Mouse (Mus musculus) liver, embryonic 13.5 days (tissue): ENCODE results near the gene Ndufs8. TPM values are rescaled to one million over a fixed set of nuclear protein-coding genes. Genes with fewer than 3 reads are reported as not detected.

Experiments used
- ATAC-seq: fragments of 200-750 bp; cut with Nextera tagmentation; 2 replicates; pipeline ENCODE4 v1.8.0; 2017; ENCODE audit warnings: low read depth, mild to moderate bottlenecking, moderate number of reproducible peaks, moderate library complexity
- DNase-seq: peaks from one replicate; pipeline ENCODE4 v3.0.0; 2022
- H3K27ac ChIP-seq: fragments of 300-500 bp; sonication (generic); 2 replicates; pipeline ENCODE4 v1.5.1; 2015; ENCODE audit warnings: moderate library complexity, mild to moderate bottlenecking, inconsistent platforms
- H3K27me3 ChIP-seq: fragments of 300-500 bp; sonication (generic); 2 replicates; pipeline ENCODE4 v1.6.1; 2015; ENCODE audit warnings: mild to moderate bottlenecking, inconsistent platforms
- H3K36me3 ChIP-seq: fragments of 300-500 bp; sonication (generic); 2 replicates; pipeline ENCODE4 v1.6.1; 2015; ENCODE audit warnings: mild to moderate bottlenecking, inconsistent platforms
- H3K4me1 ChIP-seq: fragments of 300-500 bp; sonication (generic); replicated peaks from 2 replicates; pipeline ENCODE4 v1.6.1; 2015; ENCODE audit warnings: inconsistent platforms
- H3K4me2 ChIP-seq: fragments of 300-500 bp; sonication (generic); 2 replicates; pipeline ENCODE4 v1.6.1; 2015; ENCODE audit warnings: inconsistent platforms, mild to moderate bottlenecking, moderate library complexity
- H3K4me3 ChIP-seq: fragments of 300-500 bp; sonication (generic); replicated peaks from 2 replicates; pipeline ENCODE4 v1.5.1; 2015; ENCODE audit warnings: mild to moderate bottlenecking, inconsistent platforms
- H3K9ac ChIP-seq: fragments of 300-500 bp; sonication (generic); 2 replicates; pipeline ENCODE4 v1.6.1; 2015; ENCODE audit warnings: mild to moderate bottlenecking, inconsistent platforms
- H3K9me3 ChIP-seq: fragments of 300-500 bp; sonication (generic); replicated peaks from 2 replicates; pipeline ENCODE4 v1.6.1; 2016; ENCODE audit warnings: inconsistent platforms
- WGBS: fragments of 180-500 bp; shearing (Covaris S2); methylation state at CpG from one replicate; pipeline ENCODE4 v1.1.7; 2015; ENCODE audit not compliant: insufficient replicate concordance; 5-methylcytosine and 5-hydroxymethylcytosine counted together
- polyA plus RNA-seq: library from polyadenylated mRNA; unstranded; fragments of >200 nt; fragmentation: Nextera tagmentation; extraction: Ambion mirVana; gene quantifications from 2 replicates; pipeline ENCODE4 v1.2.1, GENCODE M21; 2015

Ndufs8 gene
- polyA plus RNA-seq, 1 experiment from 2014 or later: 217 TPM

DNA sequence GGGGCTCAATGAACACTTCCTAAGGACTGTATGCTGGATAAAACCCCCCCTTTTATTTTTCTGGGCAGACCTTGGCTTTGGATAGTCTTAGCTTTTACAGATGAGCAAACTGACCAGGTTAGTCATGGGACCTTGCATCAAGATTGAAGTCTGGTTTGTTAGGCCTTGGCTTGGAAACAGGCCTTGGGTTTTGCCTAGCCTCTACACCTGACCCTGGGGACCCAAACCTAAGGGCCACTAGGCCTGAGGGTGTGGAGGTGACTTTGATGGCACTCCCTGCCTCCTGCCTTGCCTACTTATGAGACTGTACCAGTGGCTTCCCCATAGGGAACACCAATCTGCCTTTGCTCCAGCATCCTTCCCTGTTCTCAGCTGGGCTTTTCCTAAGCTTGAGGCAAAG lies 7.4 kb upstream of the Ndufs8 start:
- DNase-seq (no peak), ATAC-seq (no peak)
- H3K27me3 ChIP-seq: no peaks in the 10 kb centered on the region
- no peaks in the 10 kb centered on the region for H3K9me3 ChIP-seq
- no peak overlapping the region for H3K4me2 ChIP-seq
- H3K4me1 ChIP-seq: peaks cover 21% of the 10 kb centered on the region
- H3K4me3 ChIP-seq: no peak overlapping the region
- no peak overlapping the region for H3K27ac ChIP-seq
- no peak overlapping the region for H3K9ac ChIP-seq
- H3K36me3 ChIP-seq: no peaks in the 10 kb centered on the region

DNA sequence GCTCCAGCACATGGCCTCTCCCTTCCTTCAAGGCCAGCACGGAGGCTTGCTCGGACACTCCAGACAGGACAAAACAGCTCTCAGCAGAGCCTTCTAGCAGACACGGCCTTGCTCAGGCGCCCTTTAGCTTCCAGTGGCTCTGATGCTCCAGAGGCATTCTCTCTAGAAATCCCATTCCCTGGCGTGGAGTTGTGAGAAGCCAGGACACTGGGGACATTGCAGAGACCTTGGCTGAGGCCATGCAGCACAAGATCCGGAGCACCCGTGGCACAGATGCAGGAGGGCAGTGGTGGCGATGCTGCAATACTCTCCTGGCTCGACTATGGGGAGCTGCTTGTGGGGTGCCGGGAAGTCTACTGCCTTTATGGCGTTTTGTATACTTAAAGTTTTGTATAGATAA lies 4.2 kb upstream of the Ndufs8 start:
- H3K36me3 ChIP-seq: no peaks in the 10 kb centered on the region
- no peak for ATAC-seq
- H3K4me2 ChIP-seq: no peak overlapping the region
- H3K9me3 ChIP-seq: no peaks in the 10 kb centered on the region
- H3K4me3 ChIP-seq: no peak overlapping the region
- H3K9ac ChIP-seq: no peak overlapping the region
- no peak for DNase-seq
- peaks cover 24% of the 10 kb centered on the region for H3K4me1 ChIP-seq
- H3K27ac ChIP-seq: no peak overlapping the region
- 74% methylated on average over 11 of the region's 11 CpGs for WGBS
- H3K27me3 ChIP-seq: no peaks in the 10 kb centered on the region

DNA sequence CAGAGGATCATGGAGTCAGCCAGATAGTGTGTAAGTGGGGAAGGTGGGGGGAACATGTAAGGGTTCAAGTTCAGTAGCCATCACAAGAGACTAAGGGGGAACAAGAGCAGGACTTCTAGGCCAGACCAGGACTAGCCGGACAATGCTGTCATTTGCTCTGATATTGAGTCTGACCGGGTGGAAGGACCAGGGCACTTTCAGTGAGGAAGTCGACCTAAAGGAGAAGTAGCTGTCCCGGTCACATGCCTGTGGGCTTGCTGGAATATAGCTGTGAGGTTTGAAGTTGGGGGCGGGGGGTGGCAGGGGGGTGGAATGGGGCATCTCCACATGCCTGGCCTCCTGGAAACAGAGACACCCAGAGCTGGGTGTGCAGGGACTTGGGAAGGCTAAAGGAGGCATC lies 2.0 kb upstream of the Ndufs8 start:
- 44% methylated on average over 5 of the region's 5 CpGs for WGBS
- Histone ChIP-seq H3K4me3 (peak overlapping the region; percentile 73; the same call in 1 of the 2 replicates), H3K9ac (no peak overlapping the region), H3K4me1 (peaks cover 38% of the 10 kb centered on the region), H3K4me2 (0 out of 2 replicates have a peak overlapping the region, but pooled peaks have one; percentile 81), H3K36me3 (peaks cover 20% of the 10 kb centered on the region), H3K27ac (peak overlapping the region; percentile 76; the same call in 1 of the 2 replicates), H3K27me3 (no peaks in the 10 kb centered on the region), H3K9me3 (no peaks in the 10 kb centered on the region)
- no peak for DNase-seq
- ATAC-seq: no peak

DNA sequence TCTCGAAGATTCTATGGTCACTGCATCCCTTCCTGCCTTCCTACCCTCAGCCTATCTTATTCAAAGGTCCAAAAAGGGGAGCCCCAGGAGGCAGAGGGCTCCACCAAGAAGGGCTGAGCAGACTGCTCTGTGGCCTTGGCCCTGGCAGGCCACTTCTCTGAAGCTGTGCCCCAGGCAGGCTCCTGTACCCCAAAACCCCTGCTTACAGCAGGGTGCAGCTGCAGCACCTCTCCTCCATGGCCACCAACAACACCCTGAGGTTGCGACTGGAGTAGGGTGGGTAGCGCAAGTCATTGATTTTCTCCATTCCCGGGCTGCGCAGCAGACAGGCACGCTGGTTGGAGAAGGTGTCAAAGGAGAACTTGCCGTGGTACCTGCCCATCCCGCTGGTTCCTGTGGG lies 1.1 kb upstream of the Ndufs8 start:
- DNase-seq (no peak), ATAC-seq (no peak)
- Histone ChIP-seq H3K27ac (peak overlapping the region; percentile 76), H3K36me3 (peaks cover 29% of the 10 kb centered on the region), H3K4me2 (peak overlapping the region; percentile 81), H3K4me3 (peak overlapping the region; percentile 73), H3K9ac (peak overlapping the region; percentile 79), H3K9me3 (no peaks in the 10 kb centered on the region), H3K27me3 (no peaks in the 10 kb centered on the region), H3K4me1 (peaks cover 38% of the 10 kb centered on the region)
- WGBS: 72% methylated on average over 8 of the region's 8 CpGs

DNA sequence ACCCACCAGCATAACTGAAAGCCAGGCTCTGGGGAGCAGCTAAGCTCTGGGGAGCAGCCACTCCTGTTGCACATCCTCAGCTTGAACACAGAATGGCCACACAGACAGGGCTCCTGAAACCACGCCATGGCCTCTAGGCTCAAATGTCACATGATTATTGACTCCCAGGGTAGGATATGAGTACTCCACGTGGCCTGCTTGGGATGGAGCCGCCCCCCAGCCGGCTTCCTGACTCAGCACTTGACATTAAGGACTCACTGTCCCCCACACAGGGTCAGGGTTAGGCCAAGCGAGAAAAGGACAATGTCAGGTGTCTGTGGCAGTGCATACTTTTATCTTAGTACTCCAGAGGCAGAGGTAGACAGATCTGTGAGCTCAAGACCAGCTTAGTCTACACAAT lies 2.4 kb downstream of the Ndufs8 start:
- Histone ChIP-seq H3K9ac (no peak overlapping the region), H3K4me2 (no peak overlapping the region), H3K27ac (no peak overlapping the region), H3K27me3 (no peaks in the 10 kb centered on the region), H3K36me3 (peaks cover 39% of the 10 kb centered on the region), H3K9me3 (no peaks in the 10 kb centered on the region), H3K4me3 (no peak overlapping the region), H3K4me1 (peaks cover 73% of the 10 kb centered on the region)
- ATAC-seq (no peak), DNase-seq (no peak)
- WGBS: 65% methylated on average over 5 of the region's 5 CpGs

DNA sequence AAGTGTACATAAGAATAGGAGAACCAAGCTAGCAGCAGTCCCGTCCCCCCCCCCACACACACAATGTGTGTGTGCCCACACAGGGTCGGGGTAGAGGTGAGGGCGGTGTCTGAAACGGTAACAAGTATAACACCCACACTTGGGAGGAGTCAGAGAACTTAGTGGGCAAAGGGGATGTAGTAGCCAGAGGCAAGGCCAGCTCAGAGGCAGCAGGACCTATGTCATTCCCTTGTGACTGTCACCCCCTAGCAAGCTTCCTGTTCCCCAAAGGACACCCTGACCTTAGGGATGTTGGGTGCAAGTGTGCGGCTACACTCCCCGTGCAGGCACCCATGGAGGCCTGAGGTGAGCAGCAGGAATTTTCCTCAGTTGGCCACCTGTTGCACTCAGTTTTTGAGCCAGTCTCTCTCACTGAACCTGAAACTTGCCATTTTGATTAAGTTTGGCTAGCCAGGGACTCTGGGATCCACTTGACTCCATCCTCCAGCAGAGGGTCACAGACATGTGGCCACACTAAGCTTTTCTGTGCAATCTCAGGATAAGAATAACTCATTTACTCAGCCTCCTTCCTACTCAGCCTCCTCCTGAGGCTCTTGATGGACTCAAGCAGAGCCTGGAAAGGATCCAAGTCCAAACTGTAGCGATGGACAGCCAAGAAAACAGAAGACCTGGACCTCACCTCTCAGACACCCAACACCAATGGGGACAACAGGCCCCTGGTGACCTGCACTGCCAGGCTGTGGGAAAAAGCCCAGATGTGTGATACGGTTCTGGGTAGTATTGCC lies 4.5 kb downstream of the Ndufs8 start:
- Histone ChIP-seq H3K4me2 (peak overlapping the region; percentile 95), H3K36me3 (peaks cover 54% of the 10 kb centered on the region), H3K27ac (peak overlapping the region; percentile 82), H3K9ac (peak overlapping the region; percentile 80), H3K9me3 (no peaks in the 10 kb centered on the region), H3K4me1 (peaks cover 73% of the 10 kb centered on the region), H3K4me3 (peak overlapping the region; percentile 71), H3K27me3 (no peaks in the 10 kb centered on the region)
- WGBS: 61% methylated on average over 8 of the region's 8 CpGs
- no peak for ATAC-seq
- no peak for DNase-seq

DNA sequence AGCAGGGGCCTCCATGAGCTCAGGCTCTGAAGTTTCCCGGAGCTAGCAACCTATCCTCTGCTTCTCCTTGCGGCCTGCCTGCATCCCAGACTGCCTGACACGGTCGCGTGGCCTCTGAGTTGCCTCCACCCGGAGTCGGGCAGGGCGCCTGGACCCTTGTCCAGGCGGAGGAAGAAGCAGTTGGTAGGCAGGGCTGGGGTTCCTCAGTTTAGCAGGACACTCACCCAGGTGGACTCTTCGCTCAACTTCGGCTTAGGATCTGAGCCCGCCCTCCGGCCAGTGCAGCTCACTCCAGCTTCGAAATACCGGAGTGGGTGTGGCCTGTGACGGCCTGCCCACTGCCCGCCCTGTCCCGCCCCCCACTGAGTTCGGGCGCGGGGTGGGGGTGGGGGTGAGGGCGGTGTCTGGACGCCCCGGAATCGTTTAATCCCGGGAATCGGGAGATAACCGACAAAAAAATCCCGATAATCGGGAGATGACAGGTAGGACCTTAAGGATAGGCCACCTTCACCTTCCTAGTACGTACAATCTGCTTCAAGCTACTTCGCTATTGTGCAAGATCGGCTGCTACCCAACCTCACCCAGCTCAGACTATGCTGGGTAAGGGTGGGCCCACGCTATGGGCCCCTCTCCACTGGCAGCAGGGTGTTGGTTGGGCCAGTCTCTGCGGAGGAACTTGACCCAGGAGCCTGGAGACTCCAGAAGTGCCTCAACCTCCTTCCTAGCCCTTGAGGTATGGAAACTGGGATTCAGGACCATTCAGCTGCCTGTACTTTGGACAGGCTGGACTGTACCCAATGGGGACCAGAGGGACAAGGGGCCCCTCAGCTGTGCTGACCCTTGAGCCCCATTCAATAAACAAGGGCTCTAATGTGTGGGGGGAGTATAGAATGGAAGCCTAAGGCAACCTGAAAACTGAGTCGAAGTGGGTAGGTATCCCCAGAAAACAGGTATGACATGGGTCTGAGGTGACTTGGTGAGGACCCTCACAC lies 5.5 kb downstream of the Ndufs8 start, which contains the start of gene Tcirg1:
Tcirg1 (minus strand) TSS at position 339 of the 992 bp plus-strand sequence.
- no peaks in the 10 kb centered on the region for H3K9me3 ChIP-seq
- peak; percentile 82 for ATAC-seq
- peak; percentile 74 for DNase-seq
- peak within 1 kb of the TSS; percentile 80 for H3K9ac ChIP-seq
- H3K4me3 ChIP-seq: peak within 1 kb of the TSS; percentile 71
- H3K27ac ChIP-seq: peak within 1 kb of the TSS; percentile 85
- peak within 1 kb of the TSS; percentile 95 for H3K4me2 ChIP-seq
- H3K36me3 ChIP-seq: peaks cover 64% of the 10 kb centered on the region
- no peaks in the 10 kb centered on the region for H3K27me3 ChIP-seq
- WGBS: 4% methylated on average over 36 of the region's 36 CpGs
- H3K4me1 ChIP-seq: peaks cover 76% of the 10 kb centered on the region

DNA sequence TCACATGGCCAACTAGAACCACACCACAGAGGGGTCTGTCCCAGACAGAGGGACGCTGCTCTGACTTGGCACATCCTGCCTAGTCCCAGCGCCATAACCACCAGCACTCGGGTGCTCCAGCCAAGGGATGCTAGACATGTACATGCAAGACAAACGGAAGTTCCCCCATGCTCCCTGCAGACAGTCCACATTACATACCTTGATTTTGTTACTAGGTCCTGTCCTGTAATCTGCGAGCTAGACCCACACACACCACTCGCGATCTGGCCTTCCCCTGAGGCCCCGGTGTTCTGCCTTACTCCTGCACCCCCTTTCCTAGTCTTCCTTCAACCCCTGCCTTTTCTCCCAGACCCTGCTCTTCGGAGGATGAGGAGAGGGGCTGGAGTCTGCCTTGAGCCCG lies 6.2 kb downstream of the Ndufs8 start:
- 6% methylated on average over 10 of the region's 10 CpGs for WGBS
- H3K36me3 ChIP-seq: peaks cover 69% of the 10 kb centered on the region

DNA sequence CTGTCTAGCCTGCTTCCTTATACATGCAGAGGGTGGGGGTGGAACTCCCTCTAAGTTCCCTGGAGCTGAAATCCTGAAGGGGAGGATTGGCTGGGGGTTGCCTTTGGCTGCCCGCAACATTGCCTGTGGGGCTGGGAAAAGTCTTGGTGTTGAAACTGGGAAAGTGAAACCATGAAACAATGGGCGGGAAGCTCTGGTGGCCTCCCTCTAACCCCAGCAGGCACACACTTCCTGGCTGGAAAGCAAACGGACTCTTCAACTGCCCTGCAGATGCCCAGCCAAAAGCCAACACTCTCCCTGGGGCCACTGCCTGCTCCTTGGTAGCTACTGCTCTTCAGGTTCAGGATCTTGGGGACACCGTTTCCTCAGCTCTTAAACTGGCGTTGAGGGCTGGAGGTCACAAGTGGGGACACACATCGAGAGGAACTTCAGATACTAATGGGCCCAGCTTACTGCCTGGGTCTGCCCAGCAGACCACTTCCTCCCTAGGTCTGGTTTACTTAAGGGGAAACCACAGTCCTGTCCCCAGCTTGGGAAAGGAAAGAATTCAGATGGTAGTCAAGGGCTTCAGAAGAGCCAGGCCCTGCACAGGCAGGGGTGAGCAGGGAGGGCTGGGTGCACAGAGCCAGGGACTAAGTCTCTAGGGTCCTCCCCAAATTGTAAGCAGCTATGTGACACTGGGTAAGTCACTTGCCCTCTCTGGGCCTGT lies 7.2 kb downstream of the Ndufs8 start:
- Histone ChIP-seq H3K27ac (peak overlapping the region; percentile 85), H3K4me2 (peak overlapping the region; percentile 95), H3K4me1 (peaks cover 61% of the 10 kb centered on the region), H3K36me3 (peaks cover 60% of the 10 kb centered on the region), H3K9ac (peak overlapping the region; percentile 80), H3K9me3 (no peaks in the 10 kb centered on the region), H3K4me3 (peak overlapping the region; percentile 71), H3K27me3 (no peaks in the 10 kb centered on the region)
- ATAC-seq (no peak), DNase-seq (no peak)
- 14% methylated on average over 6 of the region's 6 CpGs for WGBS

More for the DNA sequence above, 6.2 kb downstream of the Ndufs8 start:
- H3K4me1 ChIP-seq: peaks cover 68% of the 10 kb centered on the region
- H3K4me3 ChIP-seq: peak overlapping the region; percentile 71
- no peaks in the 10 kb centered on the region for H3K9me3 ChIP-seq
- DNase-seq (no peak), ATAC-seq (peak; percentile 1)
- peak overlapping the region; percentile 85 for H3K27ac ChIP-seq
- H3K27me3 ChIP-seq: no peaks in the 10 kb centered on the region
- peak overlapping the region; percentile 80 for H3K9ac ChIP-seq
- H3K4me2 ChIP-seq: peak overlapping the region; percentile 95

DNA sequence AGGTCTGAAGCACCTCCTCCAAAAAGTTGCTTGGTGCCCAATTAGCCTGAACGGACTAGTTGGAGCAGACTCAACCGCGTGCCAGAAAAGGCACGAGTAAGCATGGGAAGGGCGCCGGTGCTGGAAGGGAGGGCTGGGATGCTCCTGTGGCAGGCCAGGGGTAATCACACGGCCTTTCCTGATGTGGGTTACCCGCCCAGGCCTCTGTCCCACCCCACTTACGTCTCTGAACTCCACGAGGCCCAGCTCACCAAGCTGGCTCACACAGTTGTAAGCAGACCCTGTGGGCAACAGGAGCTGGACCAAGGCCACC lies 8.3 kb downstream of the Ndufs8 start:
- Histone ChIP-seq H3K4me1 (peaks cover 58% of the 10 kb centered on the region), H3K9me3 (no peaks in the 10 kb centered on the region), H3K36me3 (peaks cover 56% of the 10 kb centered on the region), H3K9ac (no peak overlapping the region), H3K4me2 (peak overlapping the region; percentile 95), H3K4me3 (no peak overlapping the region), H3K27me3 (no peaks in the 10 kb centered on the region), H3K27ac (no peak overlapping the region)
- ATAC-seq (no peak), DNase-seq (no peak)
- 67% methylated on average over 10 of the region's 10 CpGs for WGBS
